Mouse (Mus musculus): Measurements from ENCODE around the gene Cnot10.

The Cnot10 gene

DNA sequence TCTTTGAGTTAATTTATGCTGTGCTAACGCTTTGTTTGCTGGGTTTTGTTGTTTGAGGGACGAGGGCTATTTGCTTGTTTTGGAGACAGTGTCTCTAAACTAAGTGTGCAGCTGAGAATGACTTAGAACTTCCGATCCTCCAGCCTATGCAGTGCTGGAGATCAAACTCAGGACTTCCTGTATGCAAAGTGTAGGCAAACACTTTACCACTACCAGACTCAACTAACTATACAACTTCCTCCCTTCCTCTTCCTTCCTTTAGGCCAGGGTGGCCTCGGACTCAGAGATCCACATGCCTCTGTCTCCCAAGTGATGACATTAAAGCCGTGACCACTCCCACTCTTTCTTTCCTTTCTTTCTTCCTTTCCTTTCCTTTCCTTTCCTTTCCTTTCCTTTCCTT lies 66.5 kb downstream of the Cnot10 start:
- DNase-seq, result no peak

DNA sequence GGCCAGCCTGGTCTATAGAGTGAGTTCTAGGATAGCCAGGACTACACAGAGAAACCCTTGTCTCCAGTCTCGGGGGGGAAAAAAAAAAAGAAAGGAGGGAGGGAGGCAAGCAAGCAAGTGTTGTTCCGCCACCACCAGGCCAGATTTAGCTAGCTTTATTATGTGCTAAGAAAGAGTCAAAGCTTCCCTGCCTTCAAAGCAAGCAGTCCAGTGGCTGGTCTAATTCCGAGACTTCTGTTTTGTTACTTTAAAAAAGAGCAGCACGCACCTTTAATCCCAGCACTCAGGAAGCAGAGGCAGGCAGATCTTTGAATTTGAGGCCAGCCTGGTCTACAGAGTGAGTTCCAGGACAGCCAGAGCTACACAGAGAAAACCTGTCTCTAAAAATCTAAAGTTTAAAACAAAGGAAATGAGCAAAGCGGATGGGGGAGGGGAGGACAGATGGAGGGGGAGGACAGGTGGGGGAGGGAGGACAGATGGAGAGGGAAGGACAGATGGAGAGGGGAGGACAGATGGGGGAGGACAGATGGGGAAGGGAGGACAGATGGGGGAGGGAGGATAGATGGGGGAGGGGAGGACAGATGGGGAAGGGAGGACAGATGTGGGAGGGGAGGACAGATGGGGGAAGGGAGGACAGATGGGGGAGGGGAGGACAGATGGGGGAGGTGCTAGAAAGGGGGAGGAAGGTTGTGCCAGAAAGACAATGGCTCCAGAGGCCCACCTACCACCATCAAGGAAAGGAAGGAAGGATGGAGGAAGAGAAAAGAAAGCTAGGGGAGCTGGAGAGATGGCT lies 71.1 kb downstream of the Cnot10 start:
- DNase-seq, result no peak

DNA sequence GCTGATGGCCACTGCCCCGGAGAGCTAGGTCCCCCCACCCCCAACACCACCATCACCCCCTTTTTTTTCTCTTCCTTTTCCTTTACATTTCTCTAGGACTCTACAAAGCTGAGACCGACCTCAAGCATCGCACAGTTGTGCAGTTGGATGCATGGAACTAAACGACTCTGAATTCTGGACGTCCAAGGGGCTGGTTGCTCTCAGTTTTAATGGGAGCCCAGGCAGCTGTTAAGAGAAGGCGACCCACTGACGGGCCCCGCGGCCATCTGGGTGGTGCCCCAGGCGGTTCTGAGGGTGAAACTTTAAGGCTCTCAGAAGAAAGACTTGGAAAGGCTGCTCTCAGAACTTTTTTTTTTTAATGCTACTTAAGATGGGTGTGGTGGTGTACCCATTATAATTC lies 75.3 kb downstream of the Cnot10 start:
- DNase-seq, result peak in 1 of 2 experiments; percentile 35

DNA sequence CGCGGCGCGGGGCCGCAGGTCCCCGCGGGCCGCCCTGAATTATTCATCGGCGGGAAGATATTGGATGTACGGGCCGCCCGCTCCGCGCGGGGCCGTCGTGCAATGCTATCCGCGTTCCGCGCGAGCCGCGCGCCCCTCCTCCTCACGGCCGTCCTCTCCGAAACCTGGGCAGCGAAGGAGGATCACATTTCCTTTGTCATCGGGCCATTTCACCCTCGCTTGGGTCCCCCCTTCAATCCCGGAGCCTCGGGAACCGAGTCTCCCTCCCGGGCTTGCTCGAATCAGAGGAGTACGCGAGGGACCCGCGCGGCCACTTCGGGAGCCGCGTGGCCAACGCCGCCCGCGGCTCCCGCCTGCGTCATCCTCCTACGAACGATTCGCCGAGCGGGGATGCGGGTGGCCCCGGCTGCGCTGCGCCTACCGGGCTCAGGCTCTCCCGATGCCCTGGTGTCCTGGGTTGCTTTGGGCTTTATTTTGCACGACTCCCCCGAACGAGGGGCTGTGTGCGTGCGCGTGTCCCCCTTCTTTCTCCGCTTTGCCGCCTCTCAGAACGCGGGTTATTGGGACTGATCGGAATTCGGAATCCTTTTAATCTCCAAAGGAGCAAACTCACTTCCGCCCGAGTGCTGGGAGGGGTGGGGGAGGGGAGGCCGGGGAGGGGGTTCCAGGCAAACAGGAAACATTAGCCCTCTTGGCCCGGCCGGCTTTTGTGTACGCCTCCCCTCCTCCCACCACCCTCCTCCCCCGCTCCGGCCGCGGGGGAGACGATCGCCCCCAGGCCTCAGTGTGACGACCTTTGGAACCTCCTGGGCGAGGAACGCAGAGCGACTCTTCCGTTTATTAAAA lies 76.0 kb downstream of the Cnot10 start, which contains the start of gene Trim71:
Gene Trim71, minus strand, starts transcription at position 609 of the 846 bp plus-strand sequence.
- peak; percentile 58 to 72 for DNase-seq

DNA sequence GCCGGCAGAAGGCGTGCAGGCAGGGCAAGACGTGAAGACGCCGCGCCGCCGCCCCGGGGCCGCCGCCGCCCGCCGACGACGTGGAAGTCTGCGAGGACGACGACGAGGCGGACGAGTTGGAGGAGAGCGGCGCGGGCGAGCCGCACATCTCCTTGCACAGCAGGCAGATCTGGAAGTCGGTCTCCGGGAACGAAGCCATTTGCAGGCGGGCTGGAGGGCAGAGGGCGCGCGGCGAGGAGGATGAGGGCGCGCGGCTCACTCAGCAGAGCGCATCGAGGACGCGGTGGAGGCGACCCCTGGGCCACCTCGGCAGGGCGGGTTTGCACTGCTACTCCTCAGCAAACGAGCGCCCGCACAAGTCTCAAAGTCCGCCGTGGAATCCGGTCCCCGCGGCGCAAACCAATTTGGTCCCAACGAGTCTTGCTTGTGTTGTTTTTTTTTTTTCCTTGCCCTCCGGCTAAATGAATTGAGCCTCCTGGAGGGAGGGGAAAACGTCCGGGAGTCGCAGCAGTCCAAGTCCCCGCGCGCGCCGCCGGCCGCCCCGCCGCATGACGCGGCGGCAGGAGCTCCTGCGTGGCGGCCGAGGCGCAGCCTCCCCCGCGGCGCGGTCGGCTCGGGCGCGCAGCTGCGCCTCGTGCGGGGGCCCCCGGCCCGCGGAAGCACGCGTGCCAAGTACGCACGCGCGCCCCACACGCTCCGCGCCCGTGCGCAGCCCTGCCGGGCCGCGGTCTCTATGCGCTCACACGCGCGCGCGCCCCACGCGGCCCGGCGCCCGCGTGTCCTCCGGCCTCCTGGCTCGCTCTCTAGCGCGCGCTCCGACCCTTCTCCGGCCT lies 76.8 kb downstream of the Cnot10 start:
- peak; percentile 53 to 59 for DNase-seq

DNA sequence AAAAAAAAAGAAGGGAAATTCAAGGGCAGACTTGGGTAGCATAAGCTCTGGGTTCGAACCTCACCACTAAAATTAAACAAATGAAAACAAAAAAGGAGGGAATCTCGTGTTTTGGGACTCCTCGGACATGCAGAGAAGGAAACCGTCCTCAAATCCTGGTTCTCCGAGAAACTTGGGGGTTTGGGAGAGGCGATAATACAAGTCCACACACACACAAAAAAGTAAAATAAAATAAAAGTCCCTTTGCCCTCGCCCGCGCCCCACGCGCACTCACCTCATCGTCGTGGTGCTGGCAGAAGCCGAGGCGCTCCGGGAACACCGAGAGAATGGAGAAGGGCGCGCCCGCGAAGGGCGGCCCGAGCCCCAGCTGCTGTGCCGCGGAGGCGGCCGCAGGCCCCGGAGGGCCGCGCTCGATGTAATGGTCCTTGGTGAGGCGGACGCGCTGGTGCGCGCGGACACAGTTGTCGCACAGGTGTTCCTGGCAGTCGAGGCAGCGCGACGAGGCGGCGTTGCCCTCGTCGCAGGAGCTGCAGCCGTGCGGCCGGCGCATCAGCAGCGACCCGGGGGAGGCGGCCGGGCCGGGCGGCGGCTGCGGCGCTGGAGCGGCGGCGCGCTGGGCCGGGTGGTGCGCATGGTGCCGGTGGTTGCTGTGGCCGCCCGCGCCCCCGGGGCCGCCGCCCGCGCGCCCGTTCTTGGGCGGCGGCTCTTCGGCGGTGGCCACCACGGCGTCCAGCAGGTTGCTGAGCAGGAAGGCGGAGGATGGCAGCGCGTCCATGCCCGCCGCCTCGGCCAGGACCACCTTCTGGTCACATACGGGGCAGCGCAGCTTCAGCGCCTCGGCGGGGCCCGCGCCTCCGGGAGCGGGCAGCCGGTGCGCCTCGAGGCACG lies 77.7 kb downstream of the Cnot10 start:
- DNase-seq, result peak in 1 of 2 experiments; percentile 49

DNA sequence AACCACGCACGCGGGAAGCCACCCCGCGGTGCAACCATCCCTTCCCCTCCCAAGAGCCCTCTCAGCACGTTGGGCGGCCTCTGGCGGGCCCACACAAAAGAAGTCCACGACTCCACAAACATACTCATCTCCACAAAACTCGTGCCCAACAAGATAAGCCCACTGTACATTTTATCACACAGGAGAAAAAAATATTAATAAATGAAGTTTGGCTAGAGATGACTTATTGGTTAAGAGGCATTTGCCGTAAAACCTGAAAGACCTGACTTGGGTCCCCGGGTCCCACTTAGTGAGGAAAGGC lies 78.4 kb downstream of the Cnot10 start:
- DNase-seq, result no peak

DNA sequence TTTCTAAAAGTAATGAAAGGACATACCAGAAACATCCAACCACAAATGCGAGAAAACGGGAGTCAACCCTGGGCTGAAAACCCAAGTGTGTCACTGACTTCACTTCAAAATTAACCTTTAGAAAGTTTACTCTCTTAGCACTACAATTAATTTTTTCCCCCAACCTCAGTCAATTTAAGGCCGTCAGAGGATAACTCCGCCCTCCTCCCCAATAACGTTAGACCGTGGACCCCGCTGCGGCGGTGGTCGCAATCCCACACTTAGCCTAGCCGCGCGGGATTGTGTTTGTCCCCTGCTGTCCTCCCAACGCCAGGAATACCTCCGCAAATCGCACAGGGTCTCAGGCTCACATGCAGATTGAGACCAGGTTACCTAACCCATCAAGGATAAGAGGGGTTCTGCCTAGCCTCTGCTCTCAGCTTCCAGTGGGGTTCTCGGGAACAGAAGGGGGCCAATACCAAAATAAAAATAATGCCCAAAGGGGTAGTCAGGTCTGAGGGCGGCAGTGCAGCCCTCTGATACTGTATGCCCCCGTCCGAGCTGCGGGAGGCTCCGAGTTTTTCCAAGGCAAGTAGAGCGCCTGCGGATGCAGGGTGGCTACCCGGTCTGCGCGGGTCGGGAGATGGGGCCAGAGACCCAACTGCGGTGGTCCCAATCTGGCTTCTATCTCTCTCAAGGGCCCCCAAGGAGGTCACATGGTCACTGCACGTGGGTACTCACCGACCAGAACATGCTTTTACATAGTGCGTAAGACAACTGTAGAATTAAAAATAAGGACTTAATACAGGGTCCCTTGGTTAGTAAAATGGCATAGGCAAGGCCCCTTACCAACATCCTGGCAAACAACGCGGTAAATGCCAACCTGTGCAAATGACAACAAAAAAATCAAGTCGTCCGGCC lies 79.0 kb downstream of the Cnot10 start:
- no peak for DNase-seq

DNA sequence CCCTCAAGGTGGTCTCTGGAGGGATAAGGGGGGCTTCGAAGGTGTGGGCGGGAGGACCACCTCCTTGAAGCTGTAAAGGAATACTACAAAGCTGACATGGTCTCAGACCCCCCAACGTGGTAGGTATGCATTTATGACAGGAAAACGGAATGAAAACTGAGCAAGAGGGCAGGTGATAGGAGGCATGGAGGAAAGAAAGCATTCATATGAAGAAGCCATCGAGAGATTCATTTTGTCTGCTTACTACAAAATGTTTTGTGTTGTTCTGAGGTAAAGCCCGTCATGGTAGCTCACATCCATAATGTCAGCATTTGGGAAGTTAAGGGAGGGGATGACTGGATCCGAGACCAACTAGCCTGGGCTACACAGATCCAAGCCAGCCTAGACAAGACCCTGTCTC lies 79.8 kb downstream of the Cnot10 start:
- DNase-seq, result no peak

DNA sequence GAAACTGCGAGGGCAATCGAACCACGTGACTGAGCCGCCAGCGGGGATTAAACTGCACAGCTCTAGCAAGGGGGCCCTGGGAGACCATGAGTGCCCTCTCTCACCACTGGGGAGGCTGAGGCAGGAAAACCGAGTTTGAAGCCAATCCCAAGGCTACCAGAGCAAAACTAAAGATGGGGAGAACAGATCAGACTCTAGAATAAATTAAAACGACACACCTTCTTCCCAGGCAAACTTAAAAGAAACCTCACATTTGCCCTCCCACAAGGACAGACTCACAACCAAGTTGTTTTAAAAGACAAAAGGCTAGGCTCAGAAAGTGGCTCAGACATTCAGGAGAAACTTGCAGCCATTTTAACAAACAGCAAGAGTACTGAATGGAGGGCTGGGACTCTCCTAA lies 82.9 kb downstream of the Cnot10 start:
- no peak for DNase-seq

DNA sequence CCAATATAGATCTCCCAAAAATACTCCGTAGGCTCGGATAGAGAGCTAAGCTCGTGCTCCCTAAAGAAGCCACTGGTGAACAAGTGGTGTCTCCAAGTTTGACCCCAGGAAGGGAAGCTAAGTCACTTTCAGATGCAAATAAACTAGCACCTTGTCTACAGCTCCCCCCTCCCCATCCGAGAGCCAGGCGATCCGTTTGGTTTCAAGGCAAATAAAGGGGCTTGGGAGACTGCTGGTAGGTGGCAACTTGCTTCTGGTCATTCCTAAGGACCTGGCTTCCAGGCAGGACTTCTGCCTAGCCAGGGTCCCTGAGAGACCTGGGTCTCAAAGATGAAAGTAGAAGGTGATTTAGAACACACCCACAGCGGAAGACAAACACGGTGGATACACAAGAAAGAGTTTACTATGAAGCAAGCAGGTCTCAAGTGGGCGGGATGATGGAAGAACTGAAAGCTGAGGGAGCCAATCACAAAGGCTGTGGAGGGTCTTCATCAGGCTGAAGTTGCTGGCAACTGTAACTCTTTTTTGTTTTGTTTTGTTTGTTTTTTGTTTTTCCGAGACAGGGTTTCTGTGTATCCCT lies 83.6 kb downstream of the Cnot10 start:
- DNase-seq, result no peak

DNA sequence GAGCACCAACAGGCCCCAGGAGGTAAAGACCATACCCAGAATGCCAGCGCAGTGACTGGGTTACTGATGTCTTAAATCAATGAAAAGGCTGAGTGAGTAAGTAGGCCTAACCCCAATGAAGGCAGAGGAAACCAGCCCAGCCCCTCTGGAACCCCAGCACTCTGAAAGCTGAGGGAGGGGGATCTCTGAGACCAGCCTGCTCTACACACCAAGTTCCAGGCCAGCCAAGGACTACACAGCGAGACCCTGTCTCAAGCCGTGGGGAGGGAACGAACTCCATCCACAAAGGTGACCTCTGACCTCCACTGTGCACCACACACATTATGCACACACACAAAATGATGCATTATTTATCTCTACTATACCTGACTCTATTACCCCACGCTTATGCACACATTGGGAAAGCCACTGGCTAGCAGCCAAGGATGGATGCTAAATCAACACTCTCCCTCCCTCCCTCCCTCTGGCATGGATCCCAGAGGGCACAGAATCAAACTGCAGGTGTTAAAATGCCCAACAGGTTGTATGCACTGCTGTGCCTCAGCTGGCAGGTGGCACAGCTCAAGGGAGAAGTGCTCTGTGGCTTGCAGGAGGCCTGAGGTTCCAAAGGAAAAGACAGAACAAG lies 85.5 kb downstream of the Cnot10 start:
- peak in 1 of 2 experiments; percentile 60 for DNase-seq

DNA sequence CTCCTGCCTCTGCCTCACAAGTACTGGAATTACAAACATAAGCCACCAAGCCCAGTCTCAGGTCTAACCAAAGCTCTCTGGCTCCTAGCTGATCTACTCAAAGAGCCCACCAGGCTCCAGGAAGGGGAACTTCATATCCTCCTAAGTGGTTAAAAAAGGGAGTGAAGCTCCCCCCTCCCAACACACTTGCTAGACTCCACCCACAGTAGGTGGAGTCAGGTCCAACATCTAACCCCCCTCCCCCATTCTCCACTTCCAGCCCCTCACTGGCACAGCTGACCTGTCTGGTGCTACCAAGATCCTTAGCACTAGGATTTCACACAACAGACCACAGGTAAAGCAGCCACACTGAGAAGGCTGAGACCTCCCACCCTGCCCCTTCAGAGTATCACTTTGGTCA lies 86.2 kb downstream of the Cnot10 start:
- DNase-seq, result no peak

DNA sequence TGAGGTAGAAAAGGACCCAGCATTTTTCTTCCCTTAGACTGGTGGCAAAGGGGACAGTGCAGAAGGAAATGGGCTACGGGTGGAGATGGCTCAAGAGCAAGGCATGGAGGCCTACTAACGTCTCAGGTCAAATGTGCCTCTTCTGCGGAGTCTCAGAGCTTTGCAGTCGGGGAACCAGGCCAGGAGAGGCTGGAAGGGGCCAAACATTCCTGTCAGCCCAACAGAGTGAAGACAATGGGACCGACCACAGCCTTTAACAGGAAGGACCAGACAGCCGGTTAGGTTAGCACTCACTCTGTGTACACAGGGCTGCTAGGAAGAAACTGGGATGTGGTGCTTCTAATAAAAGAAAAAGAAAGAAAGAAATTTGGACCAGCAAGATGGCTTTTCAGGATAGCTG lies 90.0 kb downstream of the Cnot10 start:
- no peak for DNase-seq

DNA sequence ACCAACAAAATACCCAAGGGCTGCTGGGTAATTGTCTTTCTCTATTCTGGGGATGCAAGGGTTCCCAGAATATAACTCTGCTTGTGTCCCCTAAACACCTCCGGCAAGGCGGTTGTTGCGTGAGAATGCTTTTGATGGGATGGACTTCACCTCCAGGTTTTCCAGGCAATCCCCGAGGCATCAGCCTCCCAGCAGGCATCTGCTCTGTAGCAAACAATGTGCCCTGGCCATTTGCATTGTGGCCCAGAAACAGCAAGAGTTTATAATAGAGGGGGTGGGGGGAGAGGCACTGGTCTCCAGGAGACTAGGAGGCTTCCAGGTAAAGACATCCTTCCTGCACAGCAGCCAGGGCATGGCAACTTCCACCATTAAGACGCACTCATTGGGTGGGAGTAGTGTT lies 90.9 kb downstream of the Cnot10 start:
- no peak for DNase-seq

DNA sequence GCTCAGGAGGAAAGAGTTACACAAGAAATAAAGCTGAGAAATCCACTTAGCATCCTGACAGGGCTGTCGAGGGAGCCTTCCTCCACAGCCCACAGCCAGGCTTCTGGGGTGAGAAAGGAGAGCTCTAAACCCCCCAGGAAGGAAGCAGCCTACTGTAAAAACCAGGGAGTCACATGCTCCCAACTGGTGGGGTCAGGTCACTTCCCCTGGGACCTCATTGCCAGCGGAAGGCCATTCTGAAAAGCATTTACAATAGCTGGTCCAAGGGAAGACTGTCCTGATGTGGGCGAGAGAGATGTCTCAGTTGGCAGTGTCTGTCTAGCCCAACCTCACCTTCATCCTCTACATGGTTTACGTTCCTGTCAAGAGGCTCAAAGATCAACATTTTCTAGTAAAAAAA lies 91.5 kb downstream of the Cnot10 start:
- DNase-seq, result peak in 1 of 2 experiments; percentile 51

DNA sequence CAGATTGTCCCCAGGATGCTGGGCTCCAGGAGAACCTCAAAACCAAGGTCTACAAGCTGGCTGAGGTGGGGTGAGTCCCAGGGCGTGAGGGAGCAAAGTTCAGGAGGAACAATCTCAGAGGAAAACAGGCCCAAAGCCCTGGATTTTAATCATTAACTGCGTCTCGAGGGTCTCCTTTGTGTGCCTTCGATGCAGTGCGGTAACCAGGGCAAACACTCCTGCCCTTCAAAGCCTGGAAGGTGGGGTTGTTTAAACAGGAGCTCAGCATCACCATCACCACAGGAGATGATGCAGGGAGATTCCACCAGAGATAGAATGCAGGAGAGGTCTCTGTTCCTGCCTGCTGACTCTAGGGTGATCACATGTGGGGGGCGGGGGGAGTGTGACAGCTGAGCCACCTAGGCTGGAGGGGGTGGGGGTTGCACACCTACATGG lies 92.3 kb downstream of the Cnot10 start:
- peak in 1 of 2 experiments; percentile 58 for DNase-seq

DNA sequence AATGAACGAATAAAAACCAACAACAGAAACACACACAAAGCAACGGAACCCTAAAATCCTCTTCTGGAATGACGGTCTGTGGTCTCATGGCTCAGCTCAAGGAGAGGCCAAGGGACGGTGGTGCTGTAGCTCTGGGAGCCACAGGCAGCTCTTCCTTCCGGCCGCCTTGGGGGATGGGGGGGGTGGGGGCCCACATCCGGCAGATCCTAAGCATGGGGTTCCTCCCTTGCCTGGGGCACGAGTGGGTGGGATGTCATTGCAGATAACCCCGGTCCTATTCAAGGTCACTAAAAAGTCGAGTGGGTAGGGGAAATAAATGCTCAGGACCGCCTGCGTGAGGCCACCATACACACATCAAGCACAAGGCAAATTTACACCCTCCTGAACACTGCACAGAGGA lies 93.2 kb downstream of the Cnot10 start:
- no peak for DNase-seq

DNA sequence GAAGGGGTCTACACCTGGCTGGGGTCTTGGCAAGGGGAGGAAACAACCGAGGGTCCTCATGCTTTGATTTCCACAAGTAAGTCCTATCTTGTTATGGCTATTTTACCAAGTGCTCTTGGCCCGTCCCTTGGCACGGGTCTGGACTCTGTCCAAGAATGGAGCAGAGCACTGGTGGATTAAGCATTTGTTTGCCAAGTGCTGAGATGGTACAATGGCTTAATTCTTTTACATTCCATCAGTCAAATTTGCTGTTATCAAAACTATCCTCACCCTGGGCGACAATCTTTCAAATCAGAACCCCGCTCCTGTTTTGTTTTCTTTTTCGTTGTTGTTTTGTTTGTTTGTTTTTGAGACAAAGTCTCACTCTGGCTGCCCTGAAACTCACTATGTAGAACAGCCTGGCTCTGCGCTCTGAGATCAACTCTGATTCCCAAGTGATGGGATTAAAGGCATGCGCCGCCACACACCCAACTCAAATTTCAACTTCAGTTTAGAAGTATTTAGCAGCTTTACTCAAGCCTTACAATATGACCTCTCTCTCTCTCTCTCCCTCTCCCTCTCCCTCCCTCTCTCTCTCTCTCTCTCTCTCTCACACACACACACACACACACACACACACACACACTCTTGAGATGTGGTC lies 95.1 kb downstream of the Cnot10 start:
- DNase-seq, result peak in 1 of 2 experiments; percentile 49

All from kidney, postnatal 4 days (tissue).